Mouse (Mus musculus): ENCODE measurements around the gene Khsrp. TPM values are rescaled to one million over a fixed set of nuclear protein-coding genes. Genes with fewer than 3 reads are reported as not detected.
"Not testable (repeated sequence)": the region's sequence is repeated elsewhere in the genome, so short reads cannot be mapped to it uniquely, and the experiment has no call there.

Gene Khsrp
- total RNA-seq (2021), result 10 to 100 TPM; 44.8 to 44.9 TPM

DNA sequence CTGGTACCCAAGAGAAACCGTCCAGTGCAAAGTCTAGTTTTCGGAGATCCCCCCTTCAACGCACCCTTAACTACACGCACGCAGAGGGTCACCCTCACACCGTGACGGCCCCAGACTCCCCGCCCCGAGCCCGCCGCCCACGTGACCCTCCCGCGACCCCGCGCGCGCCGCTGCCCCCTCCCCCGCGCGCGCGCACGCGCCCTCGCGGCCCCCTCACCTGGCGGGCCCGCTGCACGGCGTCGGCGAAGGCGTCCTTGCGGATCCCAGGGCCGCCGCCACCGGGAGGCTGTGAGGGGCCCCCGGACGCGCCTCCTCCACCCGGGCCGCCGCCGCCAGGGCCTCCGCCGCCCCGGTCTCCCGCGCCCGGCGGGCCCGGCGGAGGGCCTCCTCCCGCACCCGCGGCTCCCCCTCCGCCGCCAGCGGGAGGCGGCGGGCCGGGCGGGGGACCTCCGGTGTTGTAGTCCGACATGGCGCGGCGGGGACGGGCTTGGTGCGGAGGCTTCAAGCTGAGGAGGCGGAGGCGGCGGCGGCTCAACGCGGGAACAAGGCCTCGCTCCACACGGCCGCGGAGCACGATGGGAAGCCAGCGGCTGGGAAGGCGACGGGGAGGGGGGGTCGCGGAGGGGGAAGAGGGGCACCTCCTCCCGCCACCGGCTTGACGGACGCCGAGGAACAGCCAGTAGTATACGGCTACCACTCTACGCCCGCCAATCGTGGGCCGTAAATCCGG, at the start of gene Khsrp:
Gene Khsrp, minus strand, starts transcription at position 592 of the 730 bp plus-strand sequence.
- no peak for DNase-seq (ENCODE audit: low spot score)
- intact Hi-C loops (cut with DNase I), result no loop called here

- intact Hi-C loops (cut with DNase I), result no loop called here
- DNase-seq (ENCODE audit: low spot score), result no peak
These were observed 48.6 kb upstream of the Khsrp start for GRCm38 (mm10) chr17:57079919-57080318.

GRCm38 (mm10) chr17:57078336-57078735, 47.0 kb upstream of the Khsrp start, which contains the start of gene Dennd1c:
Gene Dennd1c, minus strand, starts transcription at chr17:57078514.
- DNase-seq (ENCODE audit: low spot score), result no peak
- intact Hi-C loops (cut with DNase I), result no loop called here

DNA sequence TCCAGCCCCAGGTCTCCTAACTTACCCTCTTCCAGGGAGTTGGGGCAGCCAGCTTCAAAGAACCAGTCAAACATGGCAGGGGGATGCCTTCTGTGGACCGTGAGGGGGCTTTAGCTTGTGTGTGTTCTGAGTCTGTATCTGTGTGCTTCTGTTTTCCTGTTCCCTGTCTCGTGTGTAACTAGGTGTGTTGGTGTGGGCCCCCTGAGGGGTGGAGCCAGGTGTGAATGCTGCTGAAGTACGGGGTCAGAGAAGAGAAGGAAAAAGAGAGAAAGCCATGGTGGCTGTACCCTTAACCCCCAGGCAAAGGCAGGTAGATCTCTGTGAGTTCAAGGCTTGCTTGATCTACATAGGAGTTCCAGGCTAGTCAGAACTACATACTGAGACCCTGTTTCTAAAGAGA, 45.6 kb upstream of the Khsrp start:
- intact Hi-C loops (cut with DNase I), result no loop called here
- DNase-seq (ENCODE audit: low spot score), result no peak

DNA sequence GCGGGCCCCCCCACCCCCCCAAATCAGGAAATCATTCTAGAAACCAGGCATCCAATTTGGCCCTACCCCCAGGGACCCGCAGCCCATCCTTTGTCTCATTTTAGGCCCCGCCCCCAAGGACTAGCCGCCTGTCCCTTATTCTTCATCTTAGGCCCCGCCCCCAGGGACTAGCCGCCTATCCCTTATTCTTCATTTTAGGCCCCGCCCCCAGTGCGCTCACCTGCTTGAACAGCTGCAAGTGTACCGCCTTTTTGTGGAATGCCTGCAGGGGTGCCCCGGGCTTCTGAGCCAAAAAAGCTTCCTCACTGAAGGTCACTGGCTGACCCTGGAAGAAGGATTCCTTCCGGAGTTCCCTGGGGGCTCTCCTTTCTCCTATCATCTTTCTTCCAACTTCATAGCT, 39.4 kb upstream of the Khsrp start:
- no peak for DNase-seq (ENCODE audit: low spot score)
- intact Hi-C loops (cut with DNase I), result no loop called here

- intact Hi-C loops (cut with DNase I), result no loop called here
- no peak for DNase-seq (ENCODE audit: low spot score)
These were observed 39.0 kb upstream of the Khsrp start for GRCm38 (mm10) chr17:57070272-57070671.

- intact Hi-C loops (cut with DNase I), result loop anchor here (10.0 kb wide), 1 partner anchor 268 kb away; no protein-coding TSS in a partner anchor
- no peak for DNase-seq (ENCODE audit: low spot score)
These were observed 35.6 kb upstream of the Khsrp start for GRCm38 (mm10) chr17:57066908-57067307.

- intact Hi-C loops (cut with DNase I), result loop anchor here (10.0 kb wide), 1 partner anchor 272 kb away; no protein-coding TSS in a partner anchor
- no peak for DNase-seq (ENCODE audit: low spot score)
These were observed 31.7 kb upstream of the Khsrp start for GRCm38 (mm10) chr17:57063031-57063430.

DNA sequence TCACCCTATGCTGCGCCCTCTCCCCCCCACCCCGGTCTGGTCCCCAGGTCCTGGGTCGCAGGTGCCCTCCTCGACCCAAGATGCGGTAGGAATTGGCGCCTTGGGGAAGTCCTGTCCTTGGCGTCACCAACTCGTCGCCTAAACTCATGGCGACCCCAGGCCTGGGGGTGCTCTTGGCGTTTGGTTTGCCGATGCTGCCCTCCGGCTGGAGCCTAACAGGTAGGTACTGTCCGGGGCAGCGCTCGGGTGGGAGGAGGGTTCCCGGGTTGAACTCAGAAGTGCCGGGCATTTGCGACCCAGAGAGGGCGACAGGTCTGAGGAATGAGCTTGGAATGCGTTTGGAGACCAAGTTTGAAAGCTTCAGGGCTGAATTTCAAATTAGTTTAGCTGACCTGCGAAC, 31.2 kb upstream of the Khsrp start:
- intact Hi-C loops (cut with DNase I), result loop anchor here (10.0 kb wide), 1 partner anchor 272 kb away; no protein-coding TSS in a partner anchor
- no peak for DNase-seq (ENCODE audit: low spot score)

DNA sequence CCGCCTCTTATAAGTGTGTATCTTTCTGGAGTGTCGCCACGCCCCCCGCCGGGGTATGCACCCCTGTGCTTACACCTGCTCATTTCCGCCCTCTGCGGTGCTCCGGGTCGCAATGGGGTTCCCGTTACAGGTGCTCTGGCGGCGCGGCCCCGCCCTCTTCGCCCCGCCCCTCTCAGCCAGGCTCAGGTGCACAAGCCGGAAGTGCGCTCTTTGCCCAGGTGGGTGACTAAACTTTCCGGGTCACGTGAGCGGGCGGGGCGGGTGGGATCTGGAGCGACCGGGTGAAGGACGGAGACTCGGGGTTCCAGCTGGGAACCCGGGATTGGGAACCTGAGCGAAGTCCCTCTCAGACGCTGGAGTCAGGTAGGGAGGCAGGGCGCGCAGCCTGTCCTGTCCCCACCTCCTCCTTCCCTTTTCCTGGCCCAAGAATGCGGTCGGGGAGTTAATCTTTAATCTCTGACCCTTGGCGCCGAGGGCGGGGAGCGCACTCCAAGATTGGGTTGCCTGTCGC, 30.7 kb upstream of the Khsrp start:
- intact Hi-C loops (cut with DNase I), result loop anchor here (10.0 kb wide), 1 partner anchor 273 kb away; no protein-coding TSS in a partner anchor
- no peak for DNase-seq (ENCODE audit: low spot score)

GRCm38 (mm10) chr17:57061069-57061468, 29.7 kb upstream of the Khsrp start:
- intact Hi-C loops (cut with DNase I), result loop anchor here (2.0 to 10.0 kb wide), 2 partner anchors 106 to 274 kb away; no protein-coding TSS in a partner anchor
- no peak for DNase-seq (ENCODE audit: low spot score)

DNA sequence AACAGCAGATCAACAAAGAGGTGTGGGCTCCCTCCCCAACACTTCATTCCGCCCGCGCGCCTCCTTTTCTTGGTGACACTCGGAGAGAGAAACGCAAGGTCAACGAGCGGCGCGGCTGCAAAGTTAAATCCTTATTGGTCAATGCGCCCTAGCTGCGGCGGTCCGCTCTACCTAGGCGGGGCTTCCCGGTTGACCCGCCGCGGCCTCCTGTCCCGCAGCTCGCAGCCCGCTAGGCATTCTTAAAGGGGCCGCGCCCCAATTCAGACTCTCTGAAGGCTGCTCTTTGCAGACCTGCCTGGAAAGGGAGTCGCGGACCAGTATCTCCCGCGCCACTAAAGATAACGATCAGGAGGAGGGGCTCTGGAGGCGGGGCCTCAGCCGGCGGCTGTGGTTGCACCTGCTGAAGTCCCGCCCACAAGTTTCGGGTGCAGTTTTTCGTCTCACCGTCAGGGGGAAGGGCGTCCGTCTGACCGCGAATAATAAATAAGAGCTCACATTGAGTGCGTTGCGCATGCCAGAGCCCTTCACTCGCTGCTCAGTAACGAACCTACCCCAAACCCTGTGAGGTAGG, 29.0 kb upstream of the Khsrp start:
- intact Hi-C loops (cut with DNase I), result loop anchor here (2.0 to 10.0 kb wide), 2 partner anchors 106 to 274 kb away; no protein-coding TSS in a partner anchor
- DNase-seq (ENCODE audit: low spot score), result peak; percentile 92

- DNase-seq (ENCODE audit: low spot score), result peak; percentile 42
- intact Hi-C loops (cut with DNase I), result loop anchor here (2.0 to 5.0 kb wide), 2 partner anchors 67 to 229 kb away; partner anchors contain the start of genes Clpp and Rfx2
These were observed 28.2 kb upstream of the Khsrp start, which contains the start of gene Slc25a23 for GRCm38 (mm10) chr17:57059486-57059977. Gene Slc25a23, minus strand, starts transcription at chr17:57059863.

DNA sequence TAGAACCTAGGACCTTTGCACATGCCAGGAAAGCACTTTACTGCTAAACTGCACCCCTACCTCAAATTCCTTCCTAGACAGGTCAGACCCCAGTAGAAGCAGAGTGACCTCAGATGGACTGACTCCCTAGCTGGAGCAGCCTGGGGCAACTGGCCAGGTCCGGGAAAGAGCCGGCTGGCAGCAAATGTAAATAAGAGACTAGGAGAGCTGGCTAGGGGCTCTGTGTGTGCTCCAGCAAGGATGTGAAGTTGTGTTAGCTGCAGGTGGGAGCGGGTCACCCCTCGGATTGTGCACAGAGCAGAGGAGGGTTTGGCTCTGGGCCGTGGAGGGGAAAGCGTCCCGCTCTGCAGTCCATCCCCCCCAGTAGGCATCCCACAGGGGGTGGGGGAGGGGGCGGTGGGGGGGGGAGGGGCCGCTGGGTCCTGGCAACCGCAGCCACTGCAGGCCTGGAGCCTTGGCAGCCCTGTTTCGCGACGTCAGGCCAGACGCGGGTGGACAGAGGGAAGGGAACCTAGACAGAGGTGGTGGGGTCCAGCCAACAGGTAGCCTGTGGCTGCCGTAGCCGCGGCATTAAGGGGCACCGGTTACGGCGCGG, 27.7 kb upstream of the Khsrp start, which contains the start of gene Crb3:
Gene Crb3, plus strand, starts transcription at position 215 of the 595 bp plus-strand sequence.
- DNase-seq (ENCODE audit: low spot score), result no peak
- intact Hi-C loops (cut with DNase I), result loop anchor here (2.0 to 5.0 kb wide), 2 partner anchors 67 to 228 kb away; partner anchors contain the start of genes Clpp and Rfx2

DNA sequence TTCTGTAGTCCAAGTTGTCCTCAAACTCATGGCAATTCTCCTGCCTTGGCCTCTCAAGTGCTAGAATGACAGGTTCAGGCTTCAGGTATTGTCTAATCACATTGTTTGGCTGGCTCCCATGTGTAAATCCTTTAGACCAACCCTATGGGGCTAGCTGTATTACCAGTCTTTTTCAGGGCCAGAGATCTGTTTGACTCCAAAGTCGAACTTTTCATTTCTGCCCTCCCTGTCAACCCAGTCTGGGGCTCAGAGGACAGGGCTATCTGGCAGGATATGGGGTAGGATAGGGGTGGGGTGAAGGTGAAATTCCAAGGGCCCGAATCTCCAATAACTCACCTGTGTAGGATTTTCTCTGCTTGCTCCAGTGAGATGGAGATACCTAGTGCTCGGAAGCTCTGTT, 24.9 kb upstream of the Khsrp start:
- DNase-seq (ENCODE audit: low spot score), result no peak
- intact Hi-C loops (cut with DNase I), result loop anchor here (5.0 kb wide), 1 partner anchor 64 kb away; the partner anchor contains the start of gene Clpp

- DNase-seq (ENCODE audit: low spot score); intact Hi-C loops (cut with DNase I): not testable (repeated sequence)
These were observed 20.4 kb upstream of the Khsrp start for GRCm38 (mm10) chr17:57051679-57052078.

GRCm38 (mm10) chr17:57048816-57049215, 17.5 kb upstream of the Khsrp start:
- no peak for DNase-seq (ENCODE audit: low spot score)
- intact Hi-C loops (cut with DNase I), result no loop called here

GRCm38 (mm10) chr17:57047406-57047805, 16.1 kb upstream of the Khsrp start:
- DNase-seq (ENCODE audit: low spot score), result no peak
- intact Hi-C loops (cut with DNase I), result no loop called here

GRCm38 (mm10) chr17:57041554-57041953, 10.2 kb upstream of the Khsrp start, which contains the start of gene Slc25a41:
Gene Slc25a41, minus strand, starts transcription at chr17:57041654.
- no peak for DNase-seq (ENCODE audit: low spot score)
- intact Hi-C loops (cut with DNase I), result no loop called here

DNA sequence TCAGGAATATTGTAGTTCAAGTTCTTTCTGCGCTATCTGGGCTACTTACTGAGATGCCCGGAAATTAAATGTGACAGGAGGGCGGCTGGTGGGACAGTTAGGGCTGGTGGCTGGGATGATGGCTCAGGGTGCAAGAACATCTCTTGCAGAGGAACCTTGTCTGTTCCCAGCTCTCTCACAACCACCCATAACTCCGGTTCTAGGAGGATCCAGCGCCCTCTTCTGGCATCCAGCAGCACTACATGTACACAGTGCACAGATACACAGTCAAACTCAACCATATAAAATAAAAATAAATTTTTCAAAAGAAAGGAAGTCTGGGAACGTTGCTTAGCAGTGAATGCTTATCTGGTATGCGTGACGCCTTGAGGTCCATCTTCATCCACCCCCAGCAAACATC, 7.7 kb upstream of the Khsrp start:
- intact Hi-C loops (cut with DNase I), result no loop called here
- DNase-seq (ENCODE audit: low spot score), result no peak

All from heart, postnatal 25 days (tissue).